Mouse (Mus musculus): Measurements from ENCODE around the gene Adgrb3. TPM values are rescaled to one million over a fixed set of nuclear protein-coding genes. Genes with fewer than 3 reads are reported as not detected.
"Not testable (repeated sequence)": the region's sequence is repeated elsewhere in the genome, so short reads cannot be mapped to it uniquely, and the experiment has no call there.

The Adgrb3 gene
- total RNA-seq, 2 experiments from 2014 or later = not detected

- ATAC-seq (replicated peaks; ENCODE audit: poor library complexity) = not testable (repeated sequence)
Observed at GRCm38 (mm10) chr1:25017851-25018250, 811.7 kb downstream of the Adgrb3 start.
